Mouse (Mus musculus) myocyte (in vitro differentiated cells): Measurements from ENCODE around the gene Polm.

Experiments
- CEBPB ChIP-seq: IDR thresholded peaks from 2 replicates; pipeline ENCODE4 v1.6.1; 2011; ENCODE audit warnings: mild to moderate bottlenecking, moderate library complexity; ENCODE audit not compliant: poor library complexity, insufficient read depth, severe bottlenecking
- MAX ChIP-seq: IDR thresholded peaks from one replicate; pipeline ENCODE4 v1.6.1; 2011; ENCODE audit warnings: low read depth, mild to moderate bottlenecking, control low read depth
- MYOD1 ChIP-seq, 3 experiments: IDR thresholded peaks; one replicate each; pipeline ENCODE4 v1.6.1; 2011; ENCODE audit warnings: control low read depth in 2 of 3, low read depth in 2 of 3, mild to moderate bottlenecking in 2 of 3, moderate library complexity in 1 of 3; ENCODE audit not compliant: insufficient read length in 2 of 3, control insufficient read depth in 1 of 3
- POLR2A ChIP-seq: IDR thresholded peaks from one replicate; pipeline ENCODE4 v1.6.1; 2011; ENCODE audit warnings: low read depth, mild to moderate bottlenecking, control low read depth, moderate library complexity; ENCODE audit not compliant: insufficient read length

DNA sequence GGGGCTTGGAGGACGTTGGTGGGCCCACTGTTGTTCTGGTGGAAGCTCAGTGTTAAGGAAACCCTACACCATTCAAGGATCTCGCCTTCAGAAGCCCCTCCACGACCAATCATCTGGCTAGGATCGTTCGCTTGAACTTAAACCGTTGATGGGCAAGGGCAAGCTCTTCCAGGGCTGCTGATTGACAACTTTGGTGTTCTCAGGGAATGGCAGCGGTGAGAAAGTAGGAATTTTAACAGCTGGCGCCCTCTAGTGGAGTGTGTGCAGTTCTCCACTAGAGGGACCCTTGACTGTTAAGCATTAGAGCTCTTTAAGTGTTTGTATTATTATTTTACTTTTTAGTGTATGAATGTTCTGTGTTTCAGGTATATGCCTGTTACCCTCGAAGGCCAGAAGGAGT is 48.4 kb upstream of the Polm start:
- TF ChIP-seq MYOD1 (IDR thresholded peaks at IDR 0.05; ENCODE audit: control insufficient read depth in 1 of 3, insufficient read length in 2 of 3, low read depth in 2 of 3) (no peak), CEBPB (no peak), POLR2A (no peak), MAX (no peak)
